Mouse (Mus musculus) hindbrain, embryonic 11.5 days (tissue): ENCODE measurements around the gene Skiv2l. TPM values are rescaled to one million over a fixed set of nuclear protein-coding genes. Genes with fewer than 3 reads are reported as not detected.

Source experiments
- polyA plus RNA-seq: library from polyadenylated mRNA; unstranded; fragments of >200 nt; fragmentation: Nextera tagmentation; extraction: Ambion mirVana; gene quantifications from 2 replicates; pipeline ENCODE4 v1.2.1, GENCODE M21; 2014

Gene Skiv2l
- polyA plus RNA-seq, 1 experiment from 2014 or later: 26.9 TPM

Other genes with a start within 250 kb of the Skiv2l start
- 175 and 182 TPM in 2 replicates for gene Rnf5, start 246.5 kb downstream of the Skiv2l start, polyA plus RNA-seq
- 73.8 and 81.2 TPM in 2 replicates for gene Agpat1, start 245.9 kb downstream of the Skiv2l start, polyA plus RNA-seq
- 4.4 and 4.7 TPM in 2 replicates for gene Egfl8, start 234.2 kb downstream of the Skiv2l start, polyA plus RNA-seq
- 23.6 and 26.0 TPM in 2 replicates for gene Ppt2, start 221.7 kb downstream of the Skiv2l start, polyA plus RNA-seq
- gene Prrt1, start 220.7 kb downstream of the Skiv2l start, polyA plus RNA-seq: 1.0 and 2.0 TPM in 2 replicates
- 16.4 and 17.2 TPM in 2 replicates for gene Fkbpl, start 205.4 kb downstream of the Skiv2l start, polyA plus RNA-seq
- 61.9 and 67.5 TPM in 2 replicates for gene Atf6b, start 203.1 kb downstream of the Skiv2l start, polyA plus RNA-seq
- 0.01 and 0.09 TPM in 2 replicates for gene Tnxb, start 179.7 kb downstream of the Skiv2l start, polyA plus RNA-seq
- gene C4b, start 106.3 kb downstream of the Skiv2l start, polyA plus RNA-seq: not detected in 2 replicates
- not detected in 2 replicates for gene Cyp21a1, start 45.6 kb downstream of the Skiv2l start, polyA plus RNA-seq
- gene Stk19, start 13.3 kb downstream of the Skiv2l start, polyA plus RNA-seq: 21.7 and 22.7 TPM in 2 replicates
- 58.6 and 64.9 TPM in 2 replicates for gene Dxo, start 13.2 kb downstream of the Skiv2l start, polyA plus RNA-seq
- 117 and 138 TPM in 2 replicates for gene Nelfe, start 181 bp upstream of the Skiv2l start, polyA plus RNA-seq
- gene Cfb, start 12.3 kb upstream of the Skiv2l start, polyA plus RNA-seq: 1.0 and 2.1 TPM in 2 replicates
- gene Zbtb12, start 29.3 kb upstream of the Skiv2l start, polyA plus RNA-seq: 2.9 and 3.2 TPM in 2 replicates
- gene Gm20547, start 31.8 kb upstream of the Skiv2l start, polyA plus RNA-seq: not detected in 2 replicates
- gene C2, start 48.1 kb upstream of the Skiv2l start, polyA plus RNA-seq: 0.64 and 1.2 TPM in 2 replicates
- gene Ehmt2, start 48.3 kb upstream of the Skiv2l start, polyA plus RNA-seq: 57.4 and 70.1 TPM in 2 replicates
- 0.12 and 0.29 TPM in 2 replicates for gene Slc44a4, start 64.3 kb upstream of the Skiv2l start, polyA plus RNA-seq
- gene Neu1, start 81.0 kb upstream of the Skiv2l start, polyA plus RNA-seq: 12.9 and 14.5 TPM in 2 replicates
- gene Hspa1b, start 109.0 kb upstream of the Skiv2l start, polyA plus RNA-seq: 0.15 TPM in 1 of 2 replicates, not detected in the other
- 0.49 TPM in 1 of 2 replicates, not detected in the other for gene Gm20481, start 119.7 kb upstream of the Skiv2l start, polyA plus RNA-seq
- gene Hspa1a, start 121.9 kb upstream of the Skiv2l start, polyA plus RNA-seq: 0.93 and 1.4 TPM in 2 replicates
- 0.93 and 1.2 TPM in 2 replicates for gene Hspa1l, start 122.5 kb upstream of the Skiv2l start, polyA plus RNA-seq
- 188 and 207 TPM in 2 replicates for gene Lsm2, start 131.7 kb upstream of the Skiv2l start, polyA plus RNA-seq
- 69.1 and 71.7 TPM in 2 replicates for gene Vars, start 150.8 kb upstream of the Skiv2l start, polyA plus RNA-seq
- gene Vwa7, start 166.4 kb upstream of the Skiv2l start, polyA plus RNA-seq: 0.10 and 0.36 TPM in 2 replicates
- gene Sapcd1, start 177.8 kb upstream of the Skiv2l start, polyA plus RNA-seq: 3.0 and 4.0 TPM in 2 replicates
- 3.1 and 4.2 TPM in 2 replicates for gene Msh5, start 196.5 kb upstream of the Skiv2l start, polyA plus RNA-seq
- 45.6 and 85.1 TPM in 2 replicates for gene Clic1, start 199.8 kb upstream of the Skiv2l start, polyA plus RNA-seq
- gene Ddah2, start 208.8 kb upstream of the Skiv2l start, polyA plus RNA-seq: 614 and 636 TPM in 2 replicates
- gene Ly6g6c, start 215.2 kb upstream of the Skiv2l start, polyA plus RNA-seq: 0.19 TPM in 1 of 2 replicates, not detected in the other
- gene Mpig6b, start 216.0 kb upstream of the Skiv2l start, polyA plus RNA-seq: 0.66 and 1.1 TPM in 2 replicates
- gene Ly6g6e, start 226.7 kb upstream of the Skiv2l start, polyA plus RNA-seq: 0.42 and 0.50 TPM in 2 replicates
- 1.0 and 2.7 TPM in 2 replicates for gene Ly6g6d, start 227.9 kb upstream of the Skiv2l start, polyA plus RNA-seq
- gene Ly6g6f, start 235.4 kb upstream of the Skiv2l start, polyA plus RNA-seq: 0.29 and 0.52 TPM in 2 replicates
- 40.2 and 45.1 TPM in 2 replicates for gene Abhd16a, start 239.1 kb upstream of the Skiv2l start, polyA plus RNA-seq